Mouse (Mus musculus) adrenal gland, postnatal 36 days (tissue): ENCODE measurements at regions not wholly inside any gene's neighbourhood (a gene's known extent, or its start where the extent isn't known, plus 50 kb on each side); places are given as distances from the start of the nearest gene placed in this dataset.

Source experiments
- DNase-seq, 2 experiments: peaks; one replicate each; pipeline ENCODE4 v3.0.0; 2021; ENCODE audit warnings: mixed read lengths in 1 of 2

DNA sequence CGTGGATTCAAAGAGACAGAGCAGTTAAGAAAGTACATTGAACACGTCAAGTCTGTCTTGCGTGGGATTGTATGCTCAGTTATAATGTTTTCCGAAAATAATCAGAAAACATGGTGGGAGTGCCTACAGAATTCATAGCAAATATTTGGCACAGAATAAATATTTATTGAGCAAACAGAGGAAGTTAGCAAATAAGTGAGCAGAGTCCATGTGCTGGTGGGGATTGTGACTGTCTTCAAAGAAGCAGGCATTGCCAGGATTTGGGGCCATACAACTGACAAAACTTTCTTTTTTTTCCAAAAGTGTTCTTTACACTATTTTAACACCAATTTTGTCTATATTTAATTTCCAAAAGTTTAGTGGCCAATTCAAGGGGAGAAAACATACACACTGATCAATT is 1729.8 kb downstream of the AI429214 start:
- no peak for DNase-seq

DNA sequence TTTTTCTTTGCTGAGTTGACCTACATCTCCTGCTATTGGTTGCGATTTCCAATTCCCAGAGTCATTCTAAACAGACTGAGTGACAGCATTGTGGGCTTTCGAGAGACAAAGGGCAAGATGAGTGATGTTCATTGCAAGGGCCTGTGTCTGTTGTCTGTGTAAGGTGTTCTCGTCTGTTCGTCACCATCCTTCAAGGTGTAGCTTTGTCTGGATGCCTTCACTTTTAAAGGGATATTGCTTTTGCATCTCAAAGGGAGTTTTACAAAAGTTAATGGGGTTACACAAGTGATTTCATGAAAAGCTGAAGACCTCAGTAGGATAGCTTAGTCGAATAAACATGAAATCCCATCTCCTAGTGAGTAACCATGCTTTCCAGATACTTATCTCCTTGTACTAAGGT is 1731.9 kb downstream of the AI429214 start:
- no peak for DNase-seq

DNA sequence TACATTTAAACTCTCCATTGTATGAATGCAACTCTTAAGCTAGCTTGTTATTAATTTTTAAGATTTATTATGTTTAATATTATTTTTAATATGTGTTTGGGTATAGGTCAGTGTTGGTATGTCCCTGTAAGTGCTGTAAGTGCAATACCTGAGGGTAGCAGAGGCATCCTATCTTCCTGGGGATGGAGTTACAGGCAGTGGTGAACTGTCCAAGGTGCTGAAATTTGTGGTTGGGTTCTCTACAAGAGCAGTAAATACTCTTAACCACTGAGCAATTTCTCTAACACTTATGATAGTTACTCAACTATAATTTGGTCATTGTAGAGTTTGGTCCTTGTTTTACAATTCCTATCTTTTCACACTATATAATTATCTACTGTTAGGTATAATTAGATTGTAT is 1753.7 kb downstream of the AI429214 start:
- peak; percentile 1 to 21 for DNase-seq

DNA sequence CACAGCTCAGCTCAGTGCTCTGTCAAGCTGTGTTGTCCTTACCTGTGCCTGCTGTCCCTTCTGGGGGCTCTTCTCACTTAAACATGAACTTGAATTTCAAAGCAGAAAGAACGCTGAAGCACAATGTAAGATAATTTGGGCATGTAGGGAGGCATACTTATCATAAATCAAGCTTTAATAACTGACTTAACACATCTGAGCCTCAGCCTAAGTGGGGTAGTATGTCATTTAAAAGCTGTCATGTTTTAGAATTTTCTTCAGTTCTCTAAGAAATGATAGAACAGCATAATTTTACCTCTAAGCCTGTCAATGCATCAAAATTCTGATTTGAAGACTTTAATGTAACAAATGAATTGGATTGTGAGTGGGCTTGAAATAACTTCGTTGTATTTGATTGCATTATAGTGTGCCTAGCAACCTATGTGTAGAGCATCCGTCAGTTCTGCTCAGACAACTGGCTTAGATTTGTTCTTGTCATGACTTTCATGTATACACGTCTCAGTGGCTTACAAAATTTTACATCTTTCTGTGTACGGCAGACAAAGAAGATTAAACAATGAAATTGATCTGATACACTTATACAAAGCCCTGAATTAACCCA is 1773.3 kb downstream of the AI429214 start:
- DNase-seq = no peak

DNA sequence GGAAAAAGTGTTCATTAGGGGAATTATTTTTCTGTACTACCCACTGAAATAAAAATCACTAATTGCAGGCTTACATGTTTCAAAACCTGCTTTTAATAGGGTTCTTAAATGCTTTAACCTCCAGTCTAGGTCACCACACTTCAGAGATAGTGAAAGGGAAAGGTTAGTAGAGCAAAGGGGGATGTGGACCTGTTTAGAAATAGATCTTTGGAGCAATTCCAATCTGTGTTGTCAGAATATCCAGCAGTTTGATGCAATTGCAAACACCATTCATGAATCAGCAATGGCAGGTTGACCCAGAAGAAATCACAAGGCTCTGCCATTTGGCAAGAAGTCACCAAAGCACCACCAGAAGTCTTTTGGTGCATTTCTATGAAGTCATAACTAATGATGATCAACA is 1819.1 kb downstream of the AI429214 start:
- no peak for DNase-seq

DNA sequence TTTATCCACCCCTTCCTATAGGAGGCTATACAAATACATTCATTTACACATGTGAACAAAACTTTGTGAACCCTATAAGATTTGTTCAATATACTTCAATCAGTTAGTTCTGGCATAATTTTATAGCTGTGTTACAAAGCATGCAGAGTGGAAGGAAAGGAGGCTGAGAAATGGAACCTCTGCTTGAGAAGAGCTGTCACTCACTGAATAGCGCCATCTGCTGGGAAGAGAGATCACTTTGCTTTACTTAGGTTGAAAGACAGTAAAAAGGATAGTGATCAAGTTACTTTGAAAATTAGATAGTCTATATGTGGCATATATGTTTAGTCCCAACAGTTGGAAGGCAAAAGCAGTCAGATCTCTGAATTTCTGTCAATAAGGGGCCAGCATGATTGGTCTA is 1824.8 kb downstream of the AI429214 start:
- DNase-seq = peak; percentile 3 to 20

DNA sequence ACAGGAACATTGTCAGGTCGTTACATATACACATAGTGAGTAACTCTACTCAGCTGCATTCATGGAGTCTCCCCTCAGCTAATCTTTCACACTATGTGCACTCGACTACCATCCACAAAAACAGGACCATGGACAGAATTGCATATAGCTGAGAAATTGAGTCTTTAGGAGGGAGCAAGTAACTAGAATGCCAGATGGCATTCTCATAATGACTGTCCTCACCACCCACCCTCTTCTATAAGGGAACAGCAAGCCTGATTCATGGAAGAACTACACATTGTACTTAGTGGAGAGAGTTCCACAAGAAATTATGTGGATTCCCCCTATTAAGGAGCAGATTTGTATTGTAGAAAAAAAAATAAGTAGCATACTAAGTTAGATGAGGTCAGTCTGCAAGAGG is 1813.4 kb upstream of the Adam24 start:
- no peak for DNase-seq

DNA sequence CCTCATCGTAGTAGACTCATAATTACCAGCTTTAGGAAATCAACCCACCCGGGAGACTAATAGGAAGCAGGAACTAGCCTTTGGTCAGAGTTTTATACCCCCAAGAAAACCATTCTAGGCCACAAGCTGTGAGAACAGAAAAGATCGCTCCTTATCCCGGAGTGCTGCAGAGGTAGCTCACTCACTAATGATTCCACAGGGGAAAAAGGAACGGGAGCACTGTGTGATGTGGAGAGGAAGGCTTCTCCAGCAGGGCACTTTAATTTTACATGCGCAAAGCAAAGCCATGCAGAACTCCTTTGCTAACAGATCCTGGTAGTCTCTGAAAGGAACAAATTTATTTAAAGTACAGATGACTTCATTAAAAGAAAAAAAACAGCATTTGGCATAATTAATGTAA is 1807.5 kb upstream of the Adam24 start:
- no peak for DNase-seq
